Mouse (Mus musculus): ENCODE measurements around the gene Erbb4. TPM values are rescaled to one million over a fixed set of nuclear protein-coding genes. Genes with fewer than 3 reads are reported as not detected.
A peak's percentile ranks its signal among the peaks of the same experiment; 100 is the strongest.

Gene Erbb4
- polyA plus RNA-seq (2015; fragmentation: Nextera tagmentation; extraction: Ambion mirVana), result 5.5 and 5.6 TPM in 2 replicates

- H3K4me3 ChIP-seq (replicated peaks), result peak within 1 kb of the TSS; percentile 75
- peaks cover 35% of the 10 kb centered on the region for H3K4me1 ChIP-seq
- peak; percentile 50 for ATAC-seq (replicated peaks; ENCODE audit: low FRiP score)
- no peaks in the 10 kb centered on the region for H3K9me3 ChIP-seq (replicated peaks)
- H3K27me3 ChIP-seq, result peaks cover 68% of the 10 kb centered on the region
- peak within 1 kb of the TSS; percentile 81 for H3K27ac ChIP-seq
- H3K9ac ChIP-seq, result peak within 1 kb of the TSS; percentile 66
- under 1% methylated on average over 58 of the region's 63 CpGs for WGBS
- peak within 1 kb of the TSS; percentile 99 for H3K4me2 ChIP-seq
- no peaks in the 10 kb centered on the region for H3K36me3 ChIP-seq
Measured at GRCm38 (mm10) chr1:69107485-69108158, at the start of gene Erbb4. Gene Erbb4, minus strand, starts transcription at chr1:69108059.

- Histone ChIP-seq H3K27me3 (no peaks in the 10 kb centered on the region), H3K4me3 (replicated peaks) (no peak overlapping the region), H3K4me1 (no peaks in the 10 kb centered on the region), H3K9ac (no peak overlapping the region), H3K9me3 (replicated peaks) (no peaks in the 10 kb centered on the region), H3K27ac (no peak overlapping the region), H3K36me3 (no peaks in the 10 kb centered on the region), H3K4me2 (no peak overlapping the region)
- ATAC-seq (replicated peaks; ENCODE audit: low FRiP score), result no peak
- 76% methylated on average over 2 of the region's 2 CpGs for WGBS
Measured at GRCm38 (mm10) chr1:69157346-69157745, 49.5 kb upstream of the Erbb4 start.

GRCm38 (mm10) chr1:69141341-69141740, 33.5 kb upstream of the Erbb4 start:
- Histone ChIP-seq H3K9ac (no peak overlapping the region), H3K4me1 (no peaks in the 10 kb centered on the region), H3K36me3 (no peaks in the 10 kb centered on the region), H3K9me3 (replicated peaks) (no peaks in the 10 kb centered on the region), H3K27me3 (no peaks in the 10 kb centered on the region), H3K4me3 (replicated peaks) (no peak overlapping the region), H3K27ac (no peak overlapping the region), H3K4me2 (no peak overlapping the region)
- no peak for ATAC-seq (replicated peaks; ENCODE audit: low FRiP score)

- Histone ChIP-seq H3K9ac (no peak overlapping the region), H3K36me3 (no peaks in the 10 kb centered on the region), H3K27me3 (no peaks in the 10 kb centered on the region), H3K27ac (no peak overlapping the region), H3K4me3 (replicated peaks) (no peak overlapping the region), H3K4me1 (no peaks in the 10 kb centered on the region), H3K4me2 (no peak overlapping the region), H3K9me3 (replicated peaks) (no peaks in the 10 kb centered on the region)
- WGBS, result 59% methylated on average over 6 of the region's 6 CpGs
- no peak for ATAC-seq (replicated peaks; ENCODE audit: low FRiP score)
Measured at GRCm38 (mm10) chr1:69139519-69139868, 31.6 kb upstream of the Erbb4 start.

GRCm38 (mm10) chr1:69138856-69139518, 31.1 kb upstream of the Erbb4 start:
- H3K9ac ChIP-seq, result no peak overlapping the region
- no peak for ATAC-seq (replicated peaks; ENCODE audit: low FRiP score)
- H3K27me3 ChIP-seq, result no peaks in the 10 kb centered on the region
- H3K4me3 ChIP-seq (replicated peaks), result no peak overlapping the region
- H3K27ac ChIP-seq, result no peak overlapping the region
- H3K4me1 ChIP-seq, result no peaks in the 10 kb centered on the region
- H3K36me3 ChIP-seq, result no peaks in the 10 kb centered on the region
- H3K9me3 ChIP-seq (replicated peaks), result no peaks in the 10 kb centered on the region
- no peak overlapping the region for H3K4me2 ChIP-seq
- 38% methylated on average over 4 of the region's 4 CpGs for WGBS

- Histone ChIP-seq H3K4me3 (replicated peaks) (no peak overlapping the region), H3K9me3 (replicated peaks) (no peaks in the 10 kb centered on the region), H3K36me3 (no peaks in the 10 kb centered on the region), H3K27ac (no peak overlapping the region), H3K9ac (no peak overlapping the region), H3K27me3 (no peaks in the 10 kb centered on the region), H3K4me2 (no peak overlapping the region), H3K4me1 (no peaks in the 10 kb centered on the region)
- 94% methylated on average over 1 of the region's 1 CpGs for WGBS
- ATAC-seq (replicated peaks; ENCODE audit: low FRiP score), result no peak
Measured at GRCm38 (mm10) chr1:69124147-69124848, 16.4 kb upstream of the Erbb4 start.

GRCm38 (mm10) chr1:69118249-69118938, 10.5 kb upstream of the Erbb4 start:
- no peaks in the 10 kb centered on the region for H3K36me3 ChIP-seq
- no peaks in the 10 kb centered on the region for H3K27me3 ChIP-seq
- 89% methylated on average over 4 of the region's 4 CpGs for WGBS
- no peaks in the 10 kb centered on the region for H3K4me1 ChIP-seq
- H3K27ac ChIP-seq, result no peak overlapping the region
- no peak overlapping the region for H3K4me2 ChIP-seq
- H3K4me3 ChIP-seq (replicated peaks), result no peak overlapping the region
- no peaks in the 10 kb centered on the region for H3K9me3 ChIP-seq (replicated peaks)
- H3K9ac ChIP-seq, result no peak overlapping the region
- no peak for ATAC-seq (replicated peaks; ENCODE audit: low FRiP score)

- peak; percentile 76 for ATAC-seq (replicated peaks; ENCODE audit: low FRiP score)
- Histone ChIP-seq H3K9ac (peak overlapping the region; percentile 66), H3K4me3 (replicated peaks) (peak overlapping the region; percentile 75), H3K36me3 (no peaks in the 10 kb centered on the region), H3K4me1 (peaks cover 35% of the 10 kb centered on the region), H3K27me3 (peaks cover 66% of the 10 kb centered on the region), H3K27ac (peak overlapping the region; percentile 56), H3K4me2 (peak overlapping the region; percentile 99), H3K9me3 (replicated peaks) (no peaks in the 10 kb centered on the region)
- WGBS, result 3% methylated on average over 20 of the region's 20 CpGs
Measured at GRCm38 (mm10) chr1:69108159-69108925, 483 bp upstream of the Erbb4 start.

- ATAC-seq (replicated peaks; ENCODE audit: low FRiP score), result peak; percentile 75
- Histone ChIP-seq H3K36me3 (no peaks in the 10 kb centered on the region), H3K4me1 (peaks cover 35% of the 10 kb centered on the region), H3K27ac (peak overlapping the region; percentile 81), H3K27me3 (peaks cover 68% of the 10 kb centered on the region), H3K9me3 (replicated peaks) (no peaks in the 10 kb centered on the region), H3K4me3 (replicated peaks) (peak overlapping the region; percentile 75), H3K4me2 (peak overlapping the region; percentile 99), H3K9ac (peak overlapping the region; percentile 66)
- 0% methylated on average over 35 of the region's 35 CpGs for WGBS
Measured at GRCm38 (mm10) chr1:69106937-69107461, 860 bp downstream of the Erbb4 start.

GRCm38 (mm10) chr1:69106322-69106761, 1.5 kb downstream of the Erbb4 start:
- no peaks in the 10 kb centered on the region for H3K36me3 ChIP-seq
- H3K4me2 ChIP-seq, result peak overlapping the region; percentile 99
- H3K9ac ChIP-seq, result peak overlapping the region; percentile 39; the same call in 1 of the 2 replicates
- H3K4me3 ChIP-seq (replicated peaks), result peak overlapping the region; percentile 75
- H3K27ac ChIP-seq, result peak overlapping the region; percentile 81
- H3K27me3 ChIP-seq, result peaks cover 66% of the 10 kb centered on the region
- peak; percentile 40; the same call in 1 of the 2 replicates for ATAC-seq (replicated peaks; ENCODE audit: low FRiP score)
- WGBS, result under 1% methylated on average over 24 of the region's 24 CpGs
- H3K9me3 ChIP-seq (replicated peaks), result no peaks in the 10 kb centered on the region
- H3K4me1 ChIP-seq, result peaks cover 35% of the 10 kb centered on the region
